Mouse (Mus musculus) left cerebral cortex, postnatal 36 days (tissue): Measurements from ENCODE around the gene Actg1. TPM values are rescaled to one million over a fixed set of nuclear protein-coding genes. Genes with fewer than 3 reads are reported as not detected.

Experiments
- DNase-seq, 2 experiments: peaks; one replicate each; pipeline ENCODE4 v3.0.0; 2021 to 2022; ENCODE audit warnings: low spot score in 2 of 2, mixed read lengths in 1 of 2
- intact Hi-C: fragments of 180-260 bp; cut with DNase I; formaldehyde crosslinking; loops from one replicate; pipeline ENCODE4 v1.15.1; 2025
- total RNA-seq, 2 experiments: library from RNA; stranded (reverse); gene quantifications; 2 replicates each; pipeline ENCODE4 v1.2.3; 2021

The Actg1 gene
- total RNA-seq: 1,000 to 10,000 TPM; 1,144 to 1,299 TPM

DNA sequence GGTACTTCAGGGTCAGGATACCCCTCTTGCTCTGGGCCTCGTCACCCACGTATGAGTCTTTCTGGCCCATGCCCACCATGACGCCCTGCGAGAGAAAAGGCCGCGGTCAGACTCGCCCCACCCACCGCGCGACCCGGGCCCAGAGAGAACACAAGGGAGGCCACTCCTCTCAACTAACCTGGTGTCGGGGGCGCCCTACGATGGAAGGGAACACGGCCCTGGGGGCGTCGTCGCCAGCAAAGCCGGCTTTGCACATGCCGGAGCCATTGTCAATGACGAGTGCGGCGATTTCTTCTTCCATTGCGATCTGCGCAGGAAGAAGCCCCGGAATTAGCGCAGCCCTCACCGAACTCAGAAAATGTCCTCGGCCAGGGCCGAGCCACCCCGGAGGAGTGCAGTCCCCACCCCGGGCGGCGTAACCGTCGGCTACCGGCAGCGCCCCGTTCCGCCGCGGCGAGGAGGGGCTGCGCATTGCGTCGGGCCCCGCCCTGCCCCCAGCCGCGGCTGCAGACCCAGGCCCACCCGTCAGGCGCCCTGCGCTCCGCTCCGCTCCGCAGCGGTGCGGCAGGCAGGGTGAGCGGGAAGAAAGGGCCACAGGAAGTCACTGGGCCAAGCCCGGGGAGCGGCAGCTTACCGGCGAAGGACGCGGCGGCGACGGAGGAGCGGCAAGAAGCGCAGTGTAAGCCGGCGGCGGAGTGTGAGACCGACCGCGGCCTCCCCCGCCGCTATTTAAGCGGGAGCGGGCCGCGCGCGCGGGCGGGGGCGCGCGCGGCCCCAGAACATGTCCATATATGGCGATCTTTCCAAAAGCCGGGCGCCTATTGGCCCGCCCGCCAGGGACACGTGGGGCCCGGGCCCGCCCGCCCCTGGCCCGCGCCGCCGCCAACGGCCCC, at the start of gene Actg1:
TSS of gene Actg1 (minus strand) at position 752 of the 893 bp plus-strand sequence.
- intact Hi-C loops: loop anchor here (5.0 kb wide), 2 partner anchors 36 to 116 kb away; partner anchors contain the start of gene Bahcc1
- peak; percentile 83 to 87 for DNase-seq

GRCm38 (mm10) chr11:120397602-120398001, 49.3 kb upstream of the Actg1 start:
- intact Hi-C loops: no loop called here
- no peak for DNase-seq

GRCm38 (mm10) chr11:120395661-120396060, 47.3 kb upstream of the Actg1 start:
- intact Hi-C loops: no loop called here
- DNase-seq: no peak

GRCm38 (mm10) chr11:120388580-120388979, 40.2 kb upstream of the Actg1 start:
- no peak for DNase-seq
- intact Hi-C loops: no loop called here

GRCm38 (mm10) chr11:120387157-120387556, 38.8 kb upstream of the Actg1 start:
- intact Hi-C loops: no loop called here
- DNase-seq: no peak

DNA sequence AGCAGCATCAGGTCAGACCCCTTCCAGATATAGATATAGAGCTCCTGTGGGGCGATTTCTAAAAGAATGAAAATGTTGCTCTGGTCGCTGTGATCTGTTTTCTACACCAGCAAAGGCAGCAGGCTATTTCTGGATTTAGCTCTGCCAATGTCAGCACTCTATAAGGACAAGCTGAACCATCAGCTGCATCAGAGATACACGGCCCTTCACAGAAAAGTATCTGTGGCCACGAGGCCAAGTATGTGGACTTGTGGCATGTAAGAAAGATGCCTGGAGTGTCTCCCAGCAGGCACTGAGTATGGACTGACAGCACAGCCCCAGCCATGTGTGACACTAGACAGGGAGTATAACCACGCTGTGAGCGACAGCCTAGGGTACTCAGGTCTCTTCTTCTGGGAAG, 38.3 kb upstream of the Actg1 start:
- DNase-seq: no peak
- intact Hi-C loops: no loop called here

DNA sequence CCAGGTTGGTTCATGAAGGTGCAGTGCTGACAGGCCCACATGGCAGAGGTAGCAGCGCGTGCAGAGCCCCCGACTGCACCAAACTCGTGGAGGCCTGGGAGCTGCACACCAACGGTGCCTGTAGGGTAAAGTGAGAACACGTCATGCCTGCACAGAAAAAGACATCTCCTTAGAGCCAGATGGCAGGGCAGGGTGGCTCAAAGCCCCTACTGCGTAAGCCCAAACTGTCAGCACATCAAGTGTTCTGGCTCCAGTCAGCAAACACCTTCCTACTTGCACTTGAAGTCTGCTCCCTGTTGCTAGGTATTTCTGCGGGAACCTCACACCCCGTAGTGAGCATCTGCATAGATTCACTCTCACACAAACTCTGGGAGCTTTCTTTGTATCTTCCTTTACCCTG, 34.2 kb upstream of the Actg1 start:
- intact Hi-C loops: no loop called here
- DNase-seq: peak; percentile 55 to 61

DNA sequence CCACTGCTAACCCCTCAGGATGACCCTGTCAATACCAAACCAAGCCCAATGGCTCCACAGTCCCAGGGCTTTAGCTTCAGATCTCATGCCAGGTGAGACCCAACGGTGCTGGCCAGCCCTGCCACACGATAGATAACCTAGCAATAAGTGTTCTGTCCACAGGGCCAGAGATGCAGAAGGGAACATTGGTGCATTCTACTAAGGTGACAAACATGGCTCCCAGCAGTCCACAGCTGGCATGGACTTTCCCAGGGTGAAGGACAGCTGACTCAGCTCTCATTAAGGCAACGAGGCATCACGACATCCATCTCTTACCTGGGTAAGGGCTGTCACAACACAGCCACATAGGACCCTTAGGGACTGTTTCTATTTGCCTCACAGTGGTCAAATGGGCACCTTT, 32.8 kb upstream of the Actg1 start:
- no peak for DNase-seq
- intact Hi-C loops: no loop called here

GRCm38 (mm10) chr11:120380271-120380670, 31.9 kb upstream of the Actg1 start:
- DNase-seq: no peak
- intact Hi-C loops: no loop called here

- DNase-seq: peak; percentile 84 to 86
- intact Hi-C loops: no loop called here
Measured at GRCm38 (mm10) chr11:120378611-120379540, 30.5 kb upstream of the Actg1 start, which contains the start of gene Faap100. Gene Faap100 (minus strand): TSS chr11:120378764.

DNA sequence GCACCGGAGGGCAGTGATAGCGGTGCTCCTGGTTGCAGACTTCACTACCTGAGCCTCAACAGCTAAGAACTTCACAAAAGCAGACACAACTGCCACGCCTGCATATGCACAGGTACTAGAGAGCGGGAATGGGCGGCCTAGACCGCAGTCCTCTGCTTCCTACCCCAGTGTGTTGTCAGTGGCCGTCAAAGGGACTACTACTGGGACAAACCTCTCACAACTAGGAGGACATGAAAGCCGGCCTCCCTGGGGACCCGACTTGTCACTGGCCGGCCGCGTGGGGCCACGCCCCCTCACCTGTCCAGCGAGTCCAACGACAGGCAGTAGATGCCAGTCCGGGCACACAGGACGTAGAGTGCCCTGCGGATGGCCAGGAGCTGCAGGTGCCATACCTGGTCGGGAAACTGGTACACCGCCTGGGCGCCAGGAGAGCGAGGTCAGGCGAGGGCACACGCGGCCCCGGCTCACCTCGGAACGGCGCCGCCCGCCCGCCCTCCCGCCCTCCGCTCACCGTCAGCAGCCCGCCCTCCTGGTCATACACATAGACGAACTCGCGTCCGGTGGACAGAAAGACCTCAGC, 29.8 kb upstream of the Actg1 start:
- intact Hi-C loops: no loop called here

GRCm38 (mm10) chr11:120377337-120377736, 29.0 kb upstream of the Actg1 start:
- intact Hi-C loops: no loop called here
- DNase-seq: no peak

More for the DNA sequence above, 29.8 kb upstream of the Actg1 start:
- DNase-seq: peak in 1 of 2 experiments; percentile 36

DNA sequence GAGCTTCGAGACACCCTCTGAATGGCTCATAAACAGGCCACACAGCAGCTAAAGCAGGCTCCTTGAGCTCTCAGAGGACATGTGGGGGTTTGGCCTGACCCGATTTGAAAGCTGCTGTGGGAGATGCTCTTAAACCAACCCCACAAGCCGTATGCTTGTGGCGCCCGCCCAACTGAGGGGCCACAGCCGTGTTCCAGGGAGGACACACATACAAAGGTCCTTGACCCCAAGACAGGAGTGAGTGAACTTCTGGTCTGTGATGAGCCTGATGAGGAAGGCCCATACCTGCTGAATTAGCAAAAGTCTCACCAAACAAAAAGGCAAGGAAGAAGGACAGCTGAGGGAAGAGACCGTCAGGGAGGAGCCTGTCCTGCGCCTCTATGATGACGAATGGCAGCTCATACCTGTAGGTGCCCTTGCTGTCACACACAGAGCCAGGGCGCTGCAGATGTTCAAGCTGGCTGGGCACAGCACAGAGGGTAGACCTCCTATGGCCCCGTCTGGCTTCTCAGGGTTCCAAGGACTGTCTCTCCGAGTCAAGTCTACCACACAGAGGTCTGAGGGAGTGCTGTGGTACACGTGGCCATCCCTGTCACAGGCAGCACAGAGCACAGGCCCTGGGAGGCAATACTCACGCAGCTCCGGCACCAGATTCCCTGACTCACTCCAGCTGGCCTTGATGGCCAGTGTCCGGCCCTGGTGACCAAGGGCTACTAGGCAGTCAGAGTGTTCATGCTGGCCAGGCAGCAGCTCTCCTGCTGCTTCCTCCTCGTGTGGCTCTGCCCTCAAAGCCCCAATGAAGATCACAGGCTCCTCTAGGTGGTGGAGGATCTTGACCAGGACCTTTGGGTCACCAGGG, 28.2 kb upstream of the Actg1 start:
- intact Hi-C loops: no loop called here
- DNase-seq: no peak

DNA sequence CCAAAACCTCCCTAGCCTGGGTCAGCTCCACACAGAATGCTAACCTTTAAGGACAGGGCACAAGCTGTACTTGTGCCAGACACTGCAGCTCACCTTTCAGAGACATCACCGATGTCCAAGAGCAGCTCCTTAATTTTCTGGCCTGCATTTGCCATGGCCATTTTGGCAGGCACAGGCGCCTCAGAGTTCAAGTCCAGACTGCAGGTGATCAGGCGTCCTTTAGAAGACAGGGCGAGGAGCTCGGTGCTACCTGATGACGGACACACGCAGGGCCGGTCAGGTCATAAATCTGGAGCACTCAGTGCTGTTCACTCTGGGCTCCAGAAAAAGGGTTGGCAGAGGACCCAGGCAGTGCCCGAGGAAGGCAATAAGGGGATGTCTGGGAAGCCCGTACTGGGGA, 27.0 kb upstream of the Actg1 start:
- intact Hi-C loops: no loop called here
- no peak for DNase-seq

DNA sequence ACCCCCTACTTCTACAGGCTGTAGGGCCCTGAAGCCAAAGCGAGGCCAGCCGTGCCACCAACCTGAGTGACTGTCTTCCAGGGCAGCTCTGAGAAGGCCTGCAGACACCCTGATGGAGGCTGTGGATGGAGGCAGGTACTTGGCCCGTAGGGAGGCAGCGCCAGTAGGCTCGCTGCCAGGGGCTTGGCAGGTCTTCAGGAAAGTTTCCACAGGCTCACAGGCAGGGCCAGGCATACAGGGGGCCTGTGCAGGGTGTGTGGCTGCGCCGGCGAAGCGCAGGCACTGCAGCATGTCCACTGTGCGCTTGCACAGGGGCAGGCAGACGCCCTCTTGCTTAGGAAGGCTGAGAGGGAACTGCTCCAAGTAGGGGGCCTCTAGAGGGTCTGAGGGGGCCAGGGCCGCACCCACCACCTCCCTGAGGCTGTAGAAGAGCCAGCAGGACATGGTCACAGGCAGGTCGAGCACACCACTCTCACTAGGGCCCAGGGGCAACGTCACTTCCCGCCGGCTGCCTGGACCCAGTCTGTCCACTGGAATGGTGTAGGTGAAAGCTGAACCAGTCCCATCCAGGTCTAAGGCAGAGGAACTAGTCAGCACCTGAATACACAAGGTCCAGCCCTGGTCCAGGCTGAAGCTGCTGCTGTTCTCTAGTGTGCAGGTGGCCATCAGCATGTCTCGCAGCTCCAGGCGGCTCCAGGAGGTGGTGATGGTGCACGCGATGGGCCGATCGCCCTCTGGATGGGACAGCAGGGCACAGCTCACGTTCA, 25.7 kb upstream of the Actg1 start:
- no peak for DNase-seq
- intact Hi-C loops: no loop called here

GRCm38 (mm10) chr11:120373025-120373424, 24.7 kb upstream of the Actg1 start:
- DNase-seq: no peak
- intact Hi-C loops: no loop called here

DNA sequence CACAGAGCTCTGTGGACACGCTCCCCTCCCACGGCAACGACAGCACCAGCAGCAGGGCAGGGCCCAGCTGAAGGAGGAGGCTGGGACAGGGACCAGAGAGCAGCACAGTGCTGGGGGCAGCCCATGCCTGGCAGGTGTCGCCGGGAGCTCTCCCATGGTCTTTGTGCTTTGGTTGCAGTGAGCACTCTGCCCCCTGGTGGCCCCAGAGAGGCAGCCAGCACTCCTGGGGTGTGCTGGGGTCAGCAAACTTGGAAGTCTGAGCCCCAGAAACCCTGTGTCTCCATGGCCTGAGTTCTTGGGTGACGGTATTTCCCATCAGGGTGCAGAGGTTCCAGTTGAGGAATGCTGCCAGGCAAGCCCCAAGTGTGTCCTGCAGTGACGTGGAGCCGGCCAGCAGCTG, 21.3 kb upstream of the Actg1 start:
- peak in 1 of 2 experiments; percentile 53 for DNase-seq
- intact Hi-C loops: no loop called here

DNA sequence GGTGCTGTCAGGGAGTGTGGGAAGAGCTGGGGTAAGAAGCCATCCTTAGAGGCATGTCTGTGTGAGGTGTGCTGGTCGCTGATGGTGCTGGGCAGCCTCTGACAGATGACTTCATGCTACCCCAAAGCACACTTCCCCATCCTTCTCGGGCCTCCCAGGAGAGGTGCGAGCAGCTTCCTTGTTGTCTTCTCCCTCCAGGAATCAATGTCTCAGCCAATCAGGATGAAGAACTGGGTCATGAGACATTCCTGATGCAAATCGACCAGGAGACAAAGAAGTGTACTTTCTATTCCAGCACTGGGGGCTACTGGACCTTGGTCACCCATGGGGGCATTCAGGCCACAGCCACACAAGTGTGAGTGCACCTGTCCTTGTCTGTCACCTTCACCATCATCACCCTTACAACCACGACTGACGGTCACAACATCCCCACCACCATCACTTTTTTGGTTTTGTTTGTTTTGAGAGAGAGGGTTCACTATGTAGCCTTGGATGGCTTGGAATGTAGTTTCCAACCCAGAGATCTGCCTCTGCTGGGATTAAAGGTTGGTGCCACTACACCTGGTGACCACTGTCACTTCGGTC, 18.2 kb upstream of the Actg1 start:
- intact Hi-C loops: no loop called here
- no peak for DNase-seq
